Mouse (Mus musculus) midbrain, embryonic 11.5 days (tissue): ENCODE results near the gene Gsdma2. TPM values are rescaled to one million over a fixed set of nuclear protein-coding genes. Genes with fewer than 3 reads are reported as not detected.
"Not testable (repeated sequence)": the region's sequence is repeated elsewhere in the genome, so short reads cannot be mapped to it uniquely, and the experiment has no call there.

ENCODE experiments used
- ATAC-seq: fragments of 200-750 bp; cut with Nextera tagmentation; 2 replicates; pipeline ENCODE4 v1.8.0; 2017; ENCODE audit warnings: moderate TSS enrichment, moderate library complexity; ENCODE audit not compliant: low FRiP score
- DNase-seq: peaks from one replicate; pipeline ENCODE4 v3.0.0; 2015; ENCODE audit warnings: low spot score; ENCODE audit errors: missing footprints
- H3K27ac ChIP-seq: fragments of 300-500 bp; sonication (generic); 2 replicates; pipeline ENCODE4 v1.5.1; 2014; ENCODE audit warnings: low read depth, low read length
- H3K27me3 ChIP-seq: fragments of 300-500 bp; sonication (generic); 2 replicates; pipeline ENCODE4 v1.6.1; 2014; ENCODE audit warnings: mild to moderate bottlenecking, low read length, moderate library complexity, mixed read lengths; ENCODE audit not compliant: control insufficient read depth, insufficient read depth
- H3K36me3 ChIP-seq: fragments of 300-500 bp; sonication (generic); 2 replicates; pipeline ENCODE4 v1.6.1; 2014; ENCODE audit warnings: mild to moderate bottlenecking, low read length, moderate library complexity, mixed read lengths; ENCODE audit not compliant: control insufficient read depth, insufficient read depth
- H3K4me1 ChIP-seq: fragments of 300-500 bp; sonication (generic); 2 replicates; pipeline ENCODE4 v1.6.1; 2014; ENCODE audit warnings: low read length; ENCODE audit not compliant: control insufficient read depth, insufficient read depth
- H3K4me2 ChIP-seq: fragments of 300-500 bp; sonication (generic); 2 replicates; pipeline ENCODE4 v1.6.1; 2014; ENCODE audit warnings: mild to moderate bottlenecking, moderate library complexity
- H3K4me3 ChIP-seq: fragments of 300-500 bp; sonication (generic); 2 replicates; pipeline ENCODE4 v1.5.1; 2014; ENCODE audit warnings: low read depth, low read length
- H3K9ac ChIP-seq: fragments of 300-500 bp; sonication (generic); 2 replicates; pipeline ENCODE4 v1.6.1; 2014; ENCODE audit warnings: low read length
- H3K9me3 ChIP-seq: fragments of 300-500 bp; sonication (generic); 2 replicates; pipeline ENCODE4 v1.6.1; 2016; ENCODE audit warnings: low read length; ENCODE audit not compliant: control insufficient read depth
- WGBS: fragments of 180-500 bp; shearing (Covaris S2); extraction: QIAGEN DNeasy Blood & Tissue Kit; methylation state at CpG from one replicate; pipeline ENCODE4 v1.1.7; 2014; 5-methylcytosine and 5-hydroxymethylcytosine counted together
- polyA plus RNA-seq: library from polyadenylated mRNA; unstranded; fragments of >200 nt; fragmentation: Nextera tagmentation; extraction: Ambion mirVana; gene quantifications from 2 replicates; pipeline ENCODE4 v1.2.1, GENCODE M21; 2014

Gsdma2 gene
- not detected in 2 replicates for polyA plus RNA-seq

DNA sequence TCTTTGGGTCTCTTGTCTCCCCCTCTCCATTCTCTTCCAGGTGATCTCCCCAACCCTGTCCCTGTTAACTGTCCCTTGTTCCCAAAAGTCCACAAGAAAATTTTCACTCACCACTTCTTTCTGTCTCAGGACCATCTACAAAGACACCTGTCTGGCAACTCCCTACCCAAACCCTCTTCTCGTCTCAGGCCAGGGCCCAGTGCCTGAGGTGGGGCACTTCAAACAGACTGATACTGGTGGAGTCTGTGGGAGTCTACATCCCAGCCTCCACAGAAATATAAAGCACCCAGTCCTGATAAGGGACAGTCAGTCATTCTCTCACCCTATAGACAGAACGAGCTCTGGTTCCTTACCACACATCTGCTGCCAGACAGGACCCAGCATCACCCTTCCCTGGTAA lies at the start of gene Gsdma2:
Gene Gsdma2 (plus strand): TSS at position 301 of the 400 bp plus-strand sequence.
- Histone ChIP-seq H3K9me3 (no peaks in the 10 kb centered on the region), H3K27ac (no peak within 1 kb of the TSS), H3K4me1 (no peaks in the 10 kb centered on the region), H3K4me2 (no peak within 1 kb of the TSS), H3K27me3 (no peaks in the 10 kb centered on the region), H3K4me3 (no peak within 1 kb of the TSS), H3K36me3 (no peaks in the 10 kb centered on the region), H3K9ac (no peak within 1 kb of the TSS)
- no peak for ATAC-seq
- DNase-seq, result no peak
- WGBS, result 74% methylated on average over 2 of the region's 2 CpGs

DNA sequence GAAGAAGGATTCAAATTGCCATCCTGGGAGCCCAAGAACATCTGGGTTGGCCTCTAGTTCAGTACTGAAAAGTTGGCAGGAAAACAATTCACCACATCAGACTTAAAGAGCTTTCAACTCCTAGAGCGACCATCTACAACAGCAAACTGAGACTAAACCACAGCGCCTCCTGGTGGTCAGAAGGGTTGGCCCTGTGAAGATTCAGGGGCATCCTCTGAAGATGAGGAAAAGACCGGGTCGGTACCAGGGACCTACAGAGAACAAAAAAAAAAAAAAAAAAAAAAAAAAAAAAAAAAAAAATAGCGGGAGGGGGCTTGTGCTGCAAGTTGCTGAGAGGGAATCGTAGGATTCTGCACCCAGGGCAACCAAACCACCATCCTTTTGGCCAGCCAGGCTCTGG lies 49.2 kb upstream of the Gsdma2 start:
- WGBS, result 36% methylated on average over 6 of the region's 6 CpGs
- Histone ChIP-seq H3K4me3 (no peak overlapping the region), H3K9ac (no peak overlapping the region), H3K4me2 (no peak overlapping the region), H3K9me3 (no peaks in the 10 kb centered on the region), H3K27ac (no peak overlapping the region), H3K4me1 (peaks cover 2% of the 10 kb centered on the region; the same call in 1 of the 2 replicates), H3K27me3 (peaks cover 2% of the 10 kb centered on the region; the same call in 1 of the 2 replicates), H3K36me3 (no peaks in the 10 kb centered on the region)
- DNase-seq (peak; percentile 94), ATAC-seq (no peak)

GRCm38 (mm10) chr11:98597991-98598390 lies 48.6 kb upstream of the Gsdma2 start, which contains the start of gene Lrrc3c:
Gene Lrrc3c (plus strand): TSS chr11:98598291.
- no peak for ATAC-seq

DNA sequence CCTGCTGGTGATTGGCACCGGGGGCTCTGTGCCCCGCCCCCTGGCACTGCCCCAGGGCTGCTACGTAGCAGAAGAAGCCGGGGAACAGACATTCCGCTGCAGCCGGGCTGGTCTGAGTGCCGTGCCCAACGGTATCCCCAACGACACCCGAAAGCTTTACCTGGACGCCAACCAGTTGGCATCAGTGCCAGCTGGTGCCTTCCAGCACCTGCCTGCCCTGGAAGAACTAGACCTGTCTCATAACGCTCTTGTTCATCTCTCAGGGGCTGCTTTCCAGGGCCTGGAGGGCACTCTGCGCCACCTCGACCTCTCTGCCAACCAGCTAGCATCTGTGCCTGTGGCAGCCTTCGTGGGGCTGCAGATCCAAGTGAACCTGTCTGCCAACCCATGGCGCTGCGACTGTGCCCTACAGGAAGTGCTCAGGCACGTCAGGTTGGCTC lies 47.7 kb upstream of the Gsdma2 start:
- H3K27me3 ChIP-seq, result peaks cover 2% of the 10 kb centered on the region; the same call in 1 of the 2 replicates
- no peak overlapping the region for H3K4me3 ChIP-seq
- no peaks in the 10 kb centered on the region for H3K36me3 ChIP-seq
- H3K9me3 ChIP-seq, result no peaks in the 10 kb centered on the region
- H3K9ac ChIP-seq, result no peak overlapping the region
- no peak overlapping the region for H3K27ac ChIP-seq
- DNase-seq (no peak), ATAC-seq (no peak)
- H3K4me2 ChIP-seq, result no peak overlapping the region
- 64% methylated on average over 18 of the region's 18 CpGs for WGBS
- peaks cover 5% of the 10 kb centered on the region for H3K4me1 ChIP-seq

More at GRCm38 (mm10) chr11:98597991-98598390, 48.6 kb upstream of the Gsdma2 start, which contains the start of gene Lrrc3c:
- H3K27me3 ChIP-seq, result peaks cover 2% of the 10 kb centered on the region; the same call in 1 of the 2 replicates
- no peak within 1 kb of the TSS for H3K27ac ChIP-seq
- no peaks in the 10 kb centered on the region for H3K36me3 ChIP-seq
- peaks cover 5% of the 10 kb centered on the region for H3K4me1 ChIP-seq
- 88% methylated on average over 8 of the region's 8 CpGs for WGBS
- H3K9ac ChIP-seq, result no peak within 1 kb of the TSS
- no peak within 1 kb of the TSS for H3K4me2 ChIP-seq
- no peaks in the 10 kb centered on the region for H3K9me3 ChIP-seq
- H3K4me3 ChIP-seq, result no peak within 1 kb of the TSS
- DNase-seq, result no peak

DNA sequence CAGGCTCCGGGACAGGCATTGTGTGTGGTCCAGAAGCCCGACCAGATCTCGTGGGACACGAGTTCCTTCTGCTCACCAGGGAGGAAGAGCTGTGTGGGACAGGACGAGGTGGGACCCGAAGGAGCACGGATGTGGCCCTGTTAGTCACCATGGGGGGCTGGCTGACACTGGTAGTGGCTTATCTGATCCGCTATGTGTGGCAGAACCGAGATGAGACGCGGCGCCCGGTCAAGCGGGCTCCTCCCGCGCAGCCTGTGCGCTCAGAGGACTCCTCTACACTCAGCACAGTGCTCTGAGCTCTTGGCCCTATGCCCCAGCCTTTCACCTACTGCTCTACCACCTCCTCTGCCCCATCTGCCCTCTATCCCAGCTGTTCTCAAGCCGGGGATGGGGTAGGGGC lies 47.3 kb upstream of the Gsdma2 start:
- Histone ChIP-seq H3K4me1 (peaks cover 5% of the 10 kb centered on the region), H3K27ac (no peak overlapping the region), H3K36me3 (no peaks in the 10 kb centered on the region), H3K4me3 (no peak overlapping the region), H3K27me3 (peaks cover 2% of the 10 kb centered on the region; the same call in 1 of the 2 replicates), H3K9me3 (no peaks in the 10 kb centered on the region), H3K9ac (no peak overlapping the region), H3K4me2 (no peak overlapping the region)
- 46% methylated on average over 18 of the region's 18 CpGs for WGBS
- no peak for ATAC-seq
- no peak for DNase-seq

GRCm38 (mm10) chr11:98602090-98602690 lies 44.4 kb upstream of the Gsdma2 start:
- ATAC-seq (peak; percentile 83), DNase-seq (peak; percentile 94)
- H3K4me3 ChIP-seq, result peak overlapping the region; percentile 28
- no peak overlapping the region for H3K27ac ChIP-seq
- peak overlapping the region; percentile 54 for H3K4me2 ChIP-seq
- no peaks in the 10 kb centered on the region for H3K36me3 ChIP-seq
- no peaks in the 10 kb centered on the region for H3K9me3 ChIP-seq
- H3K4me1 ChIP-seq, result peaks cover 5% of the 10 kb centered on the region
- peaks cover 2% of the 10 kb centered on the region; the same call in 1 of the 2 replicates for H3K27me3 ChIP-seq
- peak overlapping the region; percentile 47 for H3K9ac ChIP-seq
- WGBS, result under 1% methylated on average over 20 of the region's 20 CpGs

GRCm38 (mm10) chr11:98603953-98604352 lies 42.6 kb upstream of the Gsdma2 start:
- Histone ChIP-seq H3K9me3 (no peaks in the 10 kb centered on the region), H3K36me3 (no peaks in the 10 kb centered on the region), H3K27me3 (peaks cover 2% of the 10 kb centered on the region; the same call in 1 of the 2 replicates), H3K27ac (no peak overlapping the region), H3K4me1 (peaks cover 5% of the 10 kb centered on the region), H3K4me3 (no peak overlapping the region), H3K4me2 (no peak overlapping the region), H3K9ac (no peak overlapping the region)
- DNase-seq (no peak), ATAC-seq (no peak)
- WGBS, result 82% methylated on average over 2 of the region's 2 CpGs

GRCm38 (mm10) chr11:98604911-98605310 lies 41.6 kb upstream of the Gsdma2 start:
- not testable (repeated sequence) for ATAC-seq, H3K4me1 ChIP-seq, H3K4me2 ChIP-seq, DNase-seq, H3K4me3 ChIP-seq, H3K27ac ChIP-seq, H3K9me3 ChIP-seq, H3K36me3 ChIP-seq, H3K9ac ChIP-seq, H3K27me3 ChIP-seq
- 69% methylated on average over 6 of the region's 6 CpGs for WGBS

- H3K4me3 ChIP-seq, result no peak overlapping the region
- H3K4me2 ChIP-seq, result no peak overlapping the region
- H3K4me1 ChIP-seq, result peaks cover 5% of the 10 kb centered on the region
- no peaks in the 10 kb centered on the region for H3K27me3 ChIP-seq
- 11% methylated on average over 3 of the region's 3 CpGs for WGBS
- ATAC-seq (no peak), DNase-seq (peak; percentile 89)
- H3K27ac ChIP-seq, result no peak overlapping the region
- no peaks in the 10 kb centered on the region for H3K9me3 ChIP-seq
- no peak overlapping the region for H3K9ac ChIP-seq
- no peaks in the 10 kb centered on the region for H3K36me3 ChIP-seq
Measured at GRCm38 (mm10) chr11:98606763-98607162, 39.8 kb upstream of the Gsdma2 start.
